Mouse (Mus musculus) G1E (cell line): ENCODE measurements around the gene Hrg. TPM values are rescaled to one million over a fixed set of nuclear protein-coding genes. Genes with fewer than 3 reads are reported as not detected.

ENCODE experiments used
- ATAC-seq: 2 replicates; pipeline ENCODE4 v1.8.0; 2016; ENCODE audit warnings: mild to moderate bottlenecking; ENCODE audit not compliant: insufficient number of reproducible peaks, poor library complexity, low FRiP score, severe bottlenecking; ENCODE audit errors: extremely low read depth
- DNase-seq: peaks from one replicate; pipeline ENCODE4 v3.0.0; 2012; ENCODE audit warnings: low spot score
- H3K27me3 ChIP-seq: 2 replicates; pipeline ENCODE4 v1.6.1; 2012; ENCODE audit warnings: mild to moderate bottlenecking, low read length, inconsistent platforms; ENCODE audit not compliant: insufficient read depth
- H3K36me3 ChIP-seq: replicated peaks from 2 replicates; pipeline ENCODE3; 2012; ENCODE audit warnings: mild to moderate bottlenecking, inconsistent platforms
- H3K4me1 ChIP-seq: 2 replicates; pipeline ENCODE4 v1.6.1; 2012; ENCODE audit warnings: low read depth, low read length, inconsistent platforms, mixed read lengths; ENCODE audit not compliant: insufficient read depth
- H3K4me3 ChIP-seq: 2 replicates; pipeline ENCODE4 v1.5.1; 2012; ENCODE audit warnings: low read depth, mild to moderate bottlenecking, inconsistent platforms, low read length, moderate library complexity, mixed read lengths
- H3K9me3 ChIP-seq: replicated peaks from 2 replicates; pipeline ENCODE4 v1.6.1; 2012; ENCODE audit warnings: inconsistent platforms
- CTCF ChIP-seq: IDR thresholded peaks from 2 replicates; pipeline ENCODE4 v1.5.1; 2012; ENCODE audit warnings: low read depth, low read length, inconsistent platforms, mixed read lengths
- GATA1 ChIP-seq: IDR thresholded peaks from 2 replicates; pipeline ENCODE4 v1.6.1; 2012; ENCODE audit warnings: borderline replicate concordance, low read length, inconsistent platforms, mixed read lengths
- GATA2 ChIP-seq: IDR thresholded peaks from 2 replicates; pipeline ENCODE4 v1.6.1; 2012; ENCODE audit warnings: low read depth, low read length, inconsistent platforms, borderline replicate concordance
- POLR2AphosphoS5 ChIP-seq: IDR thresholded peaks from 2 replicates; pipeline ENCODE4 v1.6.1; 2012; ENCODE audit warnings: low read depth, low read length, inconsistent platforms; ENCODE audit not compliant: insufficient replicate concordance
- TAL1 ChIP-seq: conservative IDR thresholded peaks from 2 replicates; pipeline ENCODE4 v1.6.1; 2012; ENCODE audit warnings: low read depth, low read length, inconsistent platforms, mixed read lengths
- polyA plus RNA-seq: library from polyadenylated mRNA; stranded (reverse); fragments of >175 nt; gene quantifications from 2 replicates; pipeline ENCODE4 v1.2.3, GENCODE M21; 2012
- total RNA-seq, 2 experiments: library from RNA; stranded (forward) in 1 of 2; stranded (reverse) in 1 of 2; fragments of 200-1000 nt in 1 of 2; fragments of >200 nt in 1 of 2; fragmentation: Nextera tagmentation in 1 of 2; gene quantifications; 2 replicates each; pipeline ENCODE4 v1.2.3; 2014 to 2017

Hrg gene
- total RNA-seq (2014; fragmentation: Nextera tagmentation) (not detected in 2 replicates), total RNA-seq (2017) (not detected in 2 replicates), polyA plus RNA-seq (not detected in 2 replicates)

DNA sequence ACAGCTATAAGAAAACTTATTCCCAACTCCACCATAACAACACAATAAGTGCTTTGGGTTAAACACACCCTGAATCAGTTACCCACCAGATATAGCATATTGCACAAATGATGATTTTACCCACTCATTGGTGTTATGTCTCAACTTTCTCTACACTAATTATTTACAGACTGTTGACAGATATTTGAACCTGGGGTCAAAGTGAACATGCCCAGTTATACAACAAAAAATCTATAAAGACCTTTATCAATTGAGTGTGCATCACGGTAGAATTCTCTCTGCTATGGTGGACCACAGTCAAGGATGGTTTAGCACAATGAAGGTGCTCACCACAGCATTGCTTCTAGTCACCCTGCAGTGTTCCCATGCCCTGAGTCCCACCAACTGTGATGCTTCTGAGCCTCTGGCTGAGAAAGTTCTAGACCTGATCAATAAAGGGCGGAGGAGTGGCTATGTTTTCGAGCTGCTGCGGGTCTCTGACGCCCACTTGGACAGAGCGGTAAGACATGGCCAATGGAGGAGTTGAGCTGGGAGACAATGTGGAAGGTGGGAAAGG, at the start of gene Hrg:
Gene Hrg, plus strand, starts transcription at position 233 of the 556 bp plus-strand sequence.
- ATAC-seq (no peak), DNase-seq (no peak)
- Histone ChIP-seq H3K9me3 (no peaks in the 10 kb centered on the region), H3K4me1 (no peaks in the 10 kb centered on the region), H3K36me3 (no peaks in the 10 kb centered on the region), H3K27me3 (no peaks in the 10 kb centered on the region), H3K4me3 (no peak within 1 kb of the TSS)
- TF ChIP-seq TAL1: no peak
- TF ChIP-seq CTCF: no peak

DNA sequence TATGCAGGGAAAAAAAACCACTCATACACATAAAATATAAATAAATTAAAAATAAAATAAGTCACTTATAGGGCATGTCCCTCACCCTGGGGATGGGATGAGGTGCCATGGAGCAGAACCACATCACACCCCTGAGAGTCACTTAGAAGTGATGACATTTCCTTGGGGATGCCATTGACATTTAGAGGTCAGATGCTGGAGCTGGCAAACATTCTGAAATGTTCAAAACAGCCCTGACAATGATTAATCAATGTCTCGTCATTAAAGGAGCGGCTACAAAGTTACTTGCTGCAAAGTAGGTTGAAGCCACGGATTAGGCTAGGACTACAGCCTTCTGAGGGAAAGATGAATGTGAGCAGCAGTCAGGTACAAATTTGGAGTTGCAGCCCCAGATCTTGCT, 49.5 kb upstream of the Hrg start:
- ATAC-seq: no peak
- TF ChIP-seq GATA1 (no peak), POLR2AphosphoS5 (no peak), GATA2 (no peak), CTCF (no peak), TAL1 (no peak)
- peaks cover 5% of the 10 kb centered on the region; the same call in 1 of the 2 replicates for H3K27me3 ChIP-seq

DNA sequence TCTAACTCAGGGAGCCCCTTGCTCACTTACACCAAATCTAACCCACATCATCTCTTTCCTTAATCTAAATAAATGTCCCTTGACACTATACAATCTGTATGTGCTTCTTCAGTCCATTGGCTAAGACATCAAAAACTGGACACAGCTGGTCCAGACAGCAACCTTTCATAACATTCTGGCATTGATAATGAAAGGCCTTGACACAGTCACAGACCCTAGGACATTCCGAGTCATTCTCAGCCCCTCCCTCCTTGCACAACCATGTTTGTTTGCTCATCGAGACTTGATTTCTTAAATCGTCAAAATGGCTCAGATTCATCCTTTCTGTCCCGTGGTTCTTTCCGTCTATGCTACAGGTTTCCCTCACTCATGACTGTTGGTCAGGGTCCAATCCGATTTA, 41.6 kb upstream of the Hrg start:
- Histone ChIP-seq H3K9me3 (no peaks in the 10 kb centered on the region), H3K4me1 (no peaks in the 10 kb centered on the region), H3K36me3 (no peaks in the 10 kb centered on the region), H3K4me3 (no peak overlapping the region), H3K27me3 (peaks cover 7% of the 10 kb centered on the region; the same call in 1 of the 2 replicates)
- DNase-seq: no peak
- TF ChIP-seq GATA1 (no peak), TAL1 (no peak), POLR2AphosphoS5 (no peak), GATA2 (no peak), CTCF (no peak)
- ATAC-seq: no peak

More for the DNA sequence above, 49.5 kb upstream of the Hrg start:
- Histone ChIP-seq H3K9me3 (no peaks in the 10 kb centered on the region), H3K4me1 (no peaks in the 10 kb centered on the region), H3K36me3 (no peaks in the 10 kb centered on the region), H3K4me3 (no peak overlapping the region)
- no peak for DNase-seq

DNA sequence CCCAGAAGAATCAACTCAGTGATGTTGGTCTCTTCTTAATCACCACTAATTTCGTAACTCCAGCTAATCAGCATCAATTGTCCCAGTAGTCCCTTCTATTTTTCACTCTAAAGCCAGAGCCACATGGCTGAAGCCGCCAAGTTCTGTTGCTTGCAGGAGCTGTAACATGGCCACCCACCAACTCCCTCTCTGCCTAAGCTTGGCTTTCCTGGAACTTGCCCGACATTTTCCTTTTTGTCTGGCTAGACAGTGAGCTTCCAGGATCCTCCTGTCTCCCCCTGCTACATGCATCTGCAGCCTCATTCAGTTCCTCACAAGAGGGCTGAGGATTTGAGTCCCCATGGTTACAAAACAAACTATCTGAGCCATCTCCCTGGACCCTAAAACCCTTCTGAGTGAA, 38.9 kb upstream of the Hrg start:
- no peak for DNase-seq
- ATAC-seq: no peak
- TF ChIP-seq TAL1 (no peak), POLR2AphosphoS5 (no peak), GATA1 (no peak), CTCF (no peak), GATA2 (no peak)

DNA sequence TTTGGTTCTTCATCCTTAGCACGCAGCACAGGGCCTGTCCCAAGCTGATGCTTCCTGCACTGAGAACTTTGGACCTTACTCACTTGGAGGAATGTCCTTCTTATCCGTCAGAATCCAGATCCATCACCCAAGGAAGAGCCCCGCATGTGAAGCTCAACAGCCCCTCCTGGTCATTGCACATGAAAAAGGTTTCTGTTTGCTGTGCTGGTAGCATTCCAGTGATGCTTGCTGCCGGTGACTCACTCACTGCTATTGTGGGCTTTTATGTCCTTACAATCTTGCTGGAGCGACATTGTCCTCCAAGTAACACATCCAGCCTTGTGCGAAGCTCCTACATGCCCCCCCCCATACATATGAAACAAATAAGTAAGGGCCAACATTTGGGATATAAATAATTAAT, 38.0 kb upstream of the Hrg start:
- H3K4me1 ChIP-seq: no peaks in the 10 kb centered on the region
- no peak for ATAC-seq
- H3K9me3 ChIP-seq: peaks cover 3% of the 10 kb centered on the region
- peaks cover 5% of the 10 kb centered on the region for H3K27me3 ChIP-seq
- no peaks in the 10 kb centered on the region for H3K36me3 ChIP-seq
- H3K4me3 ChIP-seq: no peak overlapping the region
- no peak for DNase-seq
- TF ChIP-seq TAL1: no peak

More for the DNA sequence above, 38.9 kb upstream of the Hrg start:
- Histone ChIP-seq H3K4me3 (no peak overlapping the region), H3K9me3 (peaks cover 3% of the 10 kb centered on the region), H3K27me3 (peaks cover 5% of the 10 kb centered on the region; the same call in 1 of the 2 replicates), H3K36me3 (no peaks in the 10 kb centered on the region), H3K4me1 (no peaks in the 10 kb centered on the region)

DNA sequence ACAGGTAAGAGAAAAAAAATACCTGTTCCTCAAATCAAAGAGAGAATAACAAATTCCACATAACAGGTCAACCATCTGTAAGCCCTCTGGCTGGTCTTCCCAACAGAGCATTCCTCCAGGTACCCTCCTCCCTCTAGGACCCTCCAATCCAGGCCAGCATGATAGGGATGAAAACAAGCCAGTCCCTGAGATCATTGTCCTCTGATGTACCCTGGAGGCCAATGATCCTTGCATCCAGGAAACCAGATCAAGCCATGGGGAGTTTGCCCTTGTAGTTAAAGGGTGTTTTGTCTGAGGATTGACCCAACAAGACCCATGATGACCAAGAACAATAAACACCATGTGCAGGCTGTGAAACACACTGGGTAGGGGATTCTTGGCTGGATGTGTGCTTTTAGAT, 36.6 kb upstream of the Hrg start:
- peaks cover 3% of the 10 kb centered on the region for H3K9me3 ChIP-seq
- H3K4me3 ChIP-seq: no peak overlapping the region
- TF ChIP-seq CTCF: no peak
- TF ChIP-seq GATA1: no peak
- TF ChIP-seq TAL1: no peak
- no peak for TF ChIP-seq POLR2AphosphoS5
- no peak for TF ChIP-seq GATA2
- ATAC-seq (no peak), DNase-seq (no peak)
- no peaks in the 10 kb centered on the region for H3K4me1 ChIP-seq
- H3K27me3 ChIP-seq: peaks cover 5% of the 10 kb centered on the region
- H3K36me3 ChIP-seq: no peaks in the 10 kb centered on the region

DNA sequence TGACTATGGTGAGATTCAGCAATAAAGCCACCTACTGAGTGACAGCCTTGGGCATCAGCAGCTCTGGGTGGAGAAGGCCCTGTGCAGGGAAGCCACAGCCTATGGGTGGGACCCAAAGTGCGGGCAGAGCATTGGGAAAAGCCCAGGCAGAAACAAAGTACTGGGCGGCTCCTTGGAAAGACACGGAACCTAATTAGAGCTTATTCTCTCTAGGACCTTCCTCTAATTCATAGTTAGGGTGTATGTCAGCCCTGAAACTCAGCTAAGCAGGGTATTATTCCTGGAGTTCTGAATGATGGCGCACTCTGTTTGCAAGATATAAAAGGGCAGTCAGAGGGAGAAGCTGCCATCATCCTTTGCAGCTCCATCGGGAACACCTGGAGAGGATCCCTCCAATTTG, 32.8 kb upstream of the Hrg start, which contains the start of gene Fetub:
Gene Fetub, plus strand, starts transcription at position 301 of the 400 bp plus-strand sequence.
- no peak within 1 kb of the TSS for H3K4me3 ChIP-seq
- TF ChIP-seq TAL1 (no peak), GATA1 (no peak), CTCF (no peak), GATA2 (no peak), POLR2AphosphoS5 (no peak)
- peaks cover 3% of the 10 kb centered on the region for H3K9me3 ChIP-seq
- H3K4me1 ChIP-seq: peaks cover 8% of the 10 kb centered on the region
- no peak for DNase-seq
- H3K27me3 ChIP-seq: no peaks in the 10 kb centered on the region; the same call in 1 of the 2 replicates
- no peaks in the 10 kb centered on the region for H3K36me3 ChIP-seq
- no peak for ATAC-seq
